Comparison of ENCODE assay signal across 8 mouse cellular contexts in genomic region chr10:117709326-117709830, GRCm38 (mm10). TPM values are rescaled to one million over a fixed set of nuclear protein-coding genes. Genes with fewer than 3 reads are reported as not detected.
DNase-seq lines count a peak whose midpoint lies in the region; ATAC-seq and TF ChIP-seq lines count a peak whose summit lies in the region.

No protein-coding gene starts in this region.

- no peaks in the 10 kb centered on the region; the same call in 1 of the 2 replicates for H3K4me1 ChIP-seq in spleen, adult 2 months (ENCODE audit: control insufficient read depth, insufficient read depth, insufficient read length)
- H3K4me1 ChIP-seq in limb, embryonic 14.5 days (ENCODE audit: control insufficient read depth, insufficient read depth, low read length), result peaks cover 8% of the 10 kb centered on the region
- H3K4me1 ChIP-seq in stomach, embryonic 15.5 days, result peaks cover 10% of the 10 kb centered on the region; the same call in 1 of the 2 replicates

- H3K9me3 ChIP-seq in limb, embryonic 14.5 days (ENCODE audit: control insufficient read depth, low read length), result no peaks in the 10 kb centered on the region
- H3K9me3 ChIP-seq in stomach, embryonic 15.5 days, result no peaks in the 10 kb centered on the region

- WGBS in spleen, adult 2 months, result 18% methylated on average over 12 of the region's 12 CpGs
- 46% methylated on average over 12 of the region's 12 CpGs for WGBS in limb, embryonic 14.5 days
- WGBS in stomach, embryonic 15.5 days, result 36% methylated on average over 12 of the region's 12 CpGs

- DNase-seq in spleen, adult 2 months (ENCODE audit: low read depth in 1 of 2, low spot score in 2 of 2), result no peak
- DNase-seq in spleen, adult 12 weeks (ENCODE audit: low spot score), result no peak
- DNase-seq in limb, embryonic 14.5 days (ENCODE audit: low spot score), result no peak
- DNase-seq in cerebellum, postnatal 14 days, result no peak
- DNase-seq in retina, embryonic 14.5 days (ENCODE audit: low spot score), result no peak

- no peaks in the 10 kb centered on the region for H3K27me3 ChIP-seq in spleen, adult 2 months (ENCODE audit: control insufficient read depth, insufficient read depth, low read length)
- H3K27me3 ChIP-seq in limb, embryonic 14.5 days (ENCODE audit: control insufficient read depth, insufficient read depth, low read length), result no peaks in the 10 kb centered on the region
- H3K27me3 ChIP-seq in stomach, embryonic 15.5 days (replicated peaks), result no peaks in the 10 kb centered on the region

- H3K36me3 ChIP-seq in spleen, adult 2 months (ENCODE audit: control insufficient read depth, insufficient read depth, low read length), result peaks cover 14% of the 10 kb centered on the region
- peaks cover 29% of the 10 kb centered on the region for H3K36me3 ChIP-seq in limb, embryonic 14.5 days (ENCODE audit: control insufficient read depth, insufficient read depth, low read length)
- peaks cover 17% of the 10 kb centered on the region for H3K36me3 ChIP-seq in stomach, embryonic 15.5 days

- peak overlapping the region; percentile 99 for H3K4me3 ChIP-seq in spleen, adult 2 months (ENCODE audit: extremely low read depth, insufficient read depth, insufficient read length)
- peak overlapping the region; percentile 98 for H3K4me3 ChIP-seq in limb, embryonic 14.5 days (replicated peaks; ENCODE audit: low read length)
- H3K4me3 ChIP-seq in stomach, embryonic 15.5 days (replicated peaks), result peak overlapping the region; percentile 99

- peak overlapping the region; percentile 100 for H3K9ac ChIP-seq in limb, embryonic 14.5 days (ENCODE audit: low read depth, low read length, severe bottlenecking)
- peak overlapping the region; percentile 99 for H3K9ac ChIP-seq in stomach, embryonic 15.5 days

- TF ChIP-seq CTCF in spleen, adult 2 months (IDR thresholded peaks at IDR 0.05; ENCODE audit: extremely low read depth, insufficient read depth, insufficient read length, insufficient replicate concordance), result no peak

- peak overlapping the region; percentile 82; the same call in 1 of the 2 replicates for H3K27ac ChIP-seq in spleen, adult 2 months (ENCODE audit: insufficient read depth, low read length)
- peak overlapping the region; percentile 98; the same call in 1 of the 2 replicates for H3K27ac ChIP-seq in limb, embryonic 14.5 days (replicated peaks; ENCODE audit: low read depth, low read length)
- H3K27ac ChIP-seq in stomach, embryonic 15.5 days, result peak overlapping the region; percentile 99; the same call in 1 of the 2 replicates

- peak overlapping the region; percentile 54 for H3K4me2 ChIP-seq in limb, embryonic 14.5 days (replicated peaks; ENCODE audit: low read depth, low read length, severe bottlenecking)
- H3K4me2 ChIP-seq in stomach, embryonic 15.5 days, result peak overlapping the region; percentile 68

- ATAC-seq in erythroid progenitor cell, adult 5-6 weeks (replicated peaks; ENCODE audit: low FRiP score, poor library complexity, severe bottlenecking), result peak; percentile 31; the same call in 1 of the 2 replicates
- no peak for ATAC-seq in limb, embryonic 14.5 days (ENCODE audit: low FRiP score, low read depth)
- ATAC-seq in stomach, embryonic 15.5 days (ENCODE audit: insufficient read depth, low FRiP score, low read depth), result no peak
- no peak for ATAC-seq in megakaryocyte progenitor cell, adult 5-6 weeks (replicated peaks; ENCODE audit: poor library complexity)

- TF ChIP-seq POLR2A in spleen, adult 2 months (IDR thresholded peaks at IDR 0.05; ENCODE audit: low read depth, low read length), result no peak
- no peak for TF ChIP-seq POLR2A in limb, embryonic 14.5 days (IDR thresholded peaks at IDR 0.05; ENCODE audit: borderline replicate concordance, extremely low read depth, insufficient read depth, insufficient read length)

RNA-seq across cellular contexts. Expression of gene Mdm2, which starts 1.2 kb away (rescaled TPM):
- 37.2 and 52.6 TPM in 2 replicates for polyA plus RNA-seq in spleen, adult 2 months (2012; rRNA removed)
- 82.2 and 84.7 TPM in 2 replicates for total RNA-seq in erythroid progenitor cell, adult 5-6 weeks (2015; ENCODE audit: low replicate concordance)
- total RNA-seq in erythroid progenitor cell, adult 5-6 weeks (2017; ENCODE audit: low replicate concordance), result 64.4 and 82.0 TPM in 2 replicates
- polyA plus RNA-seq in limb, embryonic 14.5 days (2012; rRNA removed), result 56.9 and 59.9 TPM in 2 replicates
- 32.9 and 39.2 TPM in 2 replicates for polyA plus RNA-seq in limb, embryonic 14.5 days (2014; fragmentation: Nextera tagmentation; extraction: Ambion mirVana)
- polyA plus RNA-seq in stomach, embryonic 15.5 days (2015; fragmentation: Nextera tagmentation; extraction: Ambion mirVana), result 38.2 and 44.1 TPM in 2 replicates
- 68.6 and 74.8 TPM in 2 replicates for total RNA-seq in megakaryocyte progenitor cell, adult 5-6 weeks (2015)
- 44.0 and 63.1 TPM in 2 replicates for total RNA-seq in megakaryocyte progenitor cell, adult 5-6 weeks (2017)

RNA-seq across cellular contexts. Expression of gene Slc35e3, which starts 36.8 kb away (rescaled TPM):
- polyA plus RNA-seq in spleen, adult 2 months (2012; rRNA removed), result 5.6 and 7.4 TPM in 2 replicates
- total RNA-seq in erythroid progenitor cell, adult 5-6 weeks (2015; ENCODE audit: low replicate concordance), result 1.8 TPM in 1 of 2 replicates, not detected in the other
- total RNA-seq in erythroid progenitor cell, adult 5-6 weeks (2017; ENCODE audit: low replicate concordance), result 2.3 TPM in 1 of 2 replicates, not detected in the other
- polyA plus RNA-seq in limb, embryonic 14.5 days (2012; rRNA removed), result 36.2 and 43.8 TPM in 2 replicates
- 21.7 and 26.7 TPM in 2 replicates for polyA plus RNA-seq in limb, embryonic 14.5 days (2014; fragmentation: Nextera tagmentation; extraction: Ambion mirVana)
- 14.5 and 16.5 TPM in 2 replicates for polyA plus RNA-seq in stomach, embryonic 15.5 days (2015; fragmentation: Nextera tagmentation; extraction: Ambion mirVana)
- 7.8 and 16.0 TPM in 2 replicates for total RNA-seq in megakaryocyte progenitor cell, adult 5-6 weeks (2015)
- total RNA-seq in megakaryocyte progenitor cell, adult 5-6 weeks (2017), result 9.0 and 14.0 TPM in 2 replicates
